Mouse (Mus musculus): ENCODE results near the gene Tas2r121.
"Not testable (repeated sequence)": the region's sequence is repeated elsewhere in the genome, so short reads cannot be mapped to it uniquely, and the experiment has no call there.

Gene Tas2r121

GRCm38 (mm10) chr6:132700907-132701306, at the start of gene Tas2r121:
Gene Tas2r121, minus strand, starts transcription at chr6:132701007.
- H3K27me3 ChIP-seq (ENCODE audit: control insufficient read depth, insufficient read depth, low read length, poor library complexity, severe bottlenecking): no peaks in the 10 kb centered on the region
- DNase-seq (ENCODE audit: low read depth, low spot score): no peak
- no peaks in the 10 kb centered on the region for H3K36me3 ChIP-seq (ENCODE audit: control insufficient read depth, insufficient read depth, low read length, poor library complexity, severe bottlenecking)

DNA sequence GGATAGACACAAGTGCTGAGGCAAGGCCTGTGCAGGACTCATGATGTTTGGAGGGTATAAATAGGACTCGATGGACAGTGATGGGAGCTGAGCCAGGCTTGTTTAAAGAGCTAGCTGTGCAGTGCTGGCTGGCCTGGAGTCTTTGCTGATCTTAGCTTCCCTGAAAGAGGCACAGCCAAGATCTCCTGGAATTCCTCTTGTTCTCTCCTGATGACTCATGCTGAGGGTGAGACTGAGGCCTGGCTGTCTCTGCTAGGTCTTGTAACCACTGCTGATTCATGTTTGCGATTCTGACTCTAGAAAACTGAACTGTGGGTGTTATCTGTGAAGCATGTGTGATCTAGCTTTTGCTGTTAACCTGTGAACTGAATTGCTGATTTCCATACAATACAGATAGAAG, 49.4 kb upstream of the Tas2r121 start:
- no peaks in the 10 kb centered on the region for H3K27me3 ChIP-seq (ENCODE audit: control insufficient read depth, insufficient read depth, low read length, poor library complexity, severe bottlenecking)
- DNase-seq (ENCODE audit: low read depth, low spot score): no peak

GRCm38 (mm10) chr6:132737935-132738334, 37.1 kb upstream of the Tas2r121 start, which contains the start of gene Tas2r115:
Gene Tas2r115, minus strand, starts transcription at chr6:132738035.
- DNase-seq (ENCODE audit: low read depth, low spot score): no peak
- Histone ChIP-seq H3K36me3 (ENCODE audit: control insufficient read depth, insufficient read depth, low read length, poor library complexity, severe bottlenecking) (no peaks in the 10 kb centered on the region), H3K27me3 (ENCODE audit: control insufficient read depth, insufficient read depth, low read length, poor library complexity, severe bottlenecking) (no peaks in the 10 kb centered on the region)

More for the DNA sequence above, 49.4 kb upstream of the Tas2r121 start:
- no peaks in the 10 kb centered on the region for H3K36me3 ChIP-seq (ENCODE audit: control insufficient read depth, insufficient read depth, low read length, poor library complexity, severe bottlenecking)

- H3K36me3 ChIP-seq (ENCODE audit: control insufficient read depth, insufficient read depth, low read length, poor library complexity, severe bottlenecking): no peaks in the 10 kb centered on the region
- no peaks in the 10 kb centered on the region for H3K27me3 ChIP-seq (ENCODE audit: control insufficient read depth, insufficient read depth, low read length, poor library complexity, severe bottlenecking)
- DNase-seq (ENCODE audit: low read depth, low spot score): no peak
Observed at GRCm38 (mm10) chr6:132711828-132712227, 11.0 kb upstream of the Tas2r121 start, which contains the start of gene Tas2r122. Gene Tas2r122, minus strand, starts transcription at chr6:132711928.

DNA sequence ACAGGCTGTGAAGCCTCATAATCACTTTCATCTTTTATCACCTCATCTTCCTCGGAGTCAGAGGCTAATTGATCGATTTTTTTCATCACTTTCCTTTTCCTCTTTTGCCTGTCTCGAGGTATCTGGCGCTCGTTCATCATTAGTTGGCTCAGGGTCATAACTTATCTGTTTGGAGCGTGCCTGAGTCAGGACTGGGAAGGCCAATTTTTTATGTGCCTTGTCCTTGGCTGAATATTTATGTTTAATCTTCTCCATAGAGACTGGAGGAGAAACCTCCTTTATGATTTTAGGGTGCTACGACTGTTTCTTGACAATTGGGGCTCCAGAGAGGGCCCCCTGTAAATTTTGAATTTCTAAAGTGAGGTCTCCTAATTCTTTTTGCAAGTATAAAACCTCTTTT, 9.2 kb downstream of the Tas2r121 start:
- not testable (repeated sequence) for H3K27me3 ChIP-seq (ENCODE audit: control insufficient read depth, insufficient read depth, low read length, poor library complexity, severe bottlenecking); DNase-seq (ENCODE audit: low read depth, low spot score); H3K36me3 ChIP-seq (ENCODE audit: control insufficient read depth, insufficient read depth, low read length, poor library complexity, severe bottlenecking)

DNA sequence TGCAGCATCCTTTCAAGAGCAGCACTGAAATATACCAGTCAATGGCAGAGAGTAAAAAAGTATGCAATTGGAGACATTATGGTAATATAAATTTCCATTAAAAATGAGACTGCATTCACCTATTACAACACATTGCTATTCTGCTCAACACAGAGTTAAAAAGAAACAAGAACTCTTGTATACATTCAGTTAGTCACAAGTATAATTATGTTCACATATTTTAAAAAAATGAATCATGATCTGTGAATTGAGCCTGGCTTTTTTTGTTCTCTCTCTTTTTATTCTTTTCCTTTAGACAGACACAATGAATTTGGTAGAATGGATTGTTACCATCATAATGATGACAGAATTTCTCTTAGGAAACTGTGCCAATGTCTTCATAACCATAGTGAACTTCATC, 44.2 kb downstream of the Tas2r121 start, which contains the start of gene Tas2r120:
Tas2r120 (plus strand) TSS at position 301 of the 400 bp plus-strand sequence.
- no peak for DNase-seq (ENCODE audit: low read depth, low spot score)
- Histone ChIP-seq H3K27me3 (ENCODE audit: control insufficient read depth, insufficient read depth, low read length, poor library complexity, severe bottlenecking) (no peaks in the 10 kb centered on the region), H3K36me3 (ENCODE audit: control insufficient read depth, insufficient read depth, low read length, poor library complexity, severe bottlenecking) (no peaks in the 10 kb centered on the region)

- no peak for DNase-seq (ENCODE audit: low read depth, low spot score)
- H3K27me3 ChIP-seq (ENCODE audit: control insufficient read depth, insufficient read depth, low read length, poor library complexity, severe bottlenecking): no peaks in the 10 kb centered on the region
- no peaks in the 10 kb centered on the region for H3K36me3 ChIP-seq (ENCODE audit: control insufficient read depth, insufficient read depth, low read length, poor library complexity, severe bottlenecking)
Observed at GRCm38 (mm10) chr6:132651426-132651825, 49.4 kb downstream of the Tas2r121 start, which contains the start of gene A630073D07Rik. Gene A630073D07Rik, minus strand, starts transcription at chr6:132651526.

Data from splenic B cell, adult 2 months (primary cell).